Mouse (Mus musculus) G1E-ER4 (cell line): ENCODE measurements around the gene Cd52. TPM values are rescaled to one million over a fixed set of nuclear protein-coding genes. Genes with fewer than 3 reads are reported as not detected.

Experiments
- GATA1 ChIP-seq: IDR thresholded peaks from one replicate; pipeline ENCODE4 v1.8.0; 2012; ENCODE audit warnings: low read length, inconsistent platforms
- polyA plus RNA-seq: library from polyadenylated mRNA; stranded (reverse); fragments of >175 nt; gene quantifications from 2 replicates; pipeline ENCODE4 v1.2.3, GENCODE M21; 2012

Gene Cd52
- polyA plus RNA-seq, 1 experiment = not detected

DNA sequence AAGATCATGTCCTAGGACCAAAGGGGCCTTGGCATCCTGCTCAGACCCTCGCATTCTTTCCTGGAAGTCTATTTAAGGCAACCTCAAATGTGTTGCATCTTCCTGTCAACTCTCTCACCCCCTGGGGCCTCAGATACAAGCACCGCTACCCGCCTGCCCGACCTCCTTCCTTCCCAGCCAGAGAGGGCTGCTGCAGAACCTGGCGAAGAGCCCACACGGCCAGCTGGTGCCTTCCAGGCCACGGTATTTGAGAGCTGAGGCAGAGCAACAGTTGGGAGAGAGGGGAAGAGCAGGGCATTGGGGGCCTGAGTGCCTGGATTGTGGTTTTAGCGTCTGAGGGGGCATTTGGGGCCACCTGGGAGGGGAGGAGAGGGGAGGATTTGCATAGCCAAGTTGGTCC lies 42.3 kb downstream of the Cd52 start:
- no peak for TF ChIP-seq GATA1

DNA sequence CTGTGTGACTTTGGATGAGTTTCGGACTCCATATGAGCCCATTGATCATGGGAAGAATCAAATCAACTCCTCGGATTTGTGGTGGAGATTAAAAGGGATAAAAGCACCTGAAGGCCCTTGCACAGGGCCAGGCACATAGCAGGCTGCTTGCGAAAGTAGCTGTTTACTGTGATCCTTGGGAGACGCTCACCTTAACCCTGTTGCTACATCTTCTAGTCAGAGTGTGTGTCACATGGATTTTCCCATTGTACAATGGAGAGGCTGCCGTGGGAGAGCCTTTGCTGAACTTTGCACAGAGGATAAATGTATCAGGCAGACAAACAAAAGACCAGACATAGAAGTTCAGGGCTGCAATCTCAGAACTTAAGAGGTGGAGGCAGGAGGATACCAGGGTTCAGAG lies 43.0 kb downstream of the Cd52 start:
- TF ChIP-seq GATA1 = no peak

- TF ChIP-seq GATA1 = no peak
Measured at GRCm38 (mm10) chr4:134047648-134048047, 47.2 kb downstream of the Cd52 start.

DNA sequence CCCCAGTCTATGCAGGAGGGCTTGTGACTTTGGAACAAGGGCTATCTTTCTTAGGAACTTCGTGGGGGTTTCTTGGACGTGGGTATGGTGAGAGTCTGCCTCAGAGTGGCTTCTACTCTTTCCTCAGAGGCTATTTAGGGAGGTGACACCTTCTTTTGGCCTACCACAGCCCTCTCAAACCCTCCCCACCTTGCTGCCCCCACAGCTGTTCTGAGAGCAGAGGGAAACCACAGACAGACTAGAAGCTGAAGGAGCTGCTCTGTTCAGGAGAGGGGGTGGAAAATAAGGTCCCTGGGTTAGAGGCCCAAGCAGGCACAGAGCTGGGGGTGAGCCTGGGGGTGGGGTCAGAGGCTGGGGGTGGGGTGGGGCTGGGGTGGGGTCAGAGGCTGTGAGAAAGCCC lies 51.8 kb downstream of the Cd52 start:
- TF ChIP-seq GATA1 = no peak

- no peak for TF ChIP-seq GATA1
Measured at GRCm38 (mm10) chr4:134041317-134042123, 53.4 kb downstream of the Cd52 start.

DNA sequence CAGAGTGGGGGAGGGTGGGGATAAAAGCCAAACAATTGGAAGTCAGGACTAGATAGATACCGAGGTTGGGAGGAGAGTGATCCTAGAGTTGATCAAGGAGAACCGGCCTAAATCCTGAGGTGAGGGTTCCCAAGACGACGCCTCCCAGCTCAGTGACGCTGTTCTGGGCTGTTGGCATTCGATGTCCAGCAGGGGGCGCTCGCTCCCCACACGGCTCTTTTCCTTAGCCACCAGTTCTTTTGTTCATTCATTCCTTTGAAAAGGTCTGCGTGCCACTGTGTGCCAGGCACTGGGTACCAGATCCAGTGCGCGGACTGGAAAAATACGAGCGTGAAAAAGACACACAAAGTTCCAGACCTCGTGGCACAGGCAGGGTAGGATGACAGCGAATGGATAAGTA lies 58.9 kb downstream of the Cd52 start:
- no peak for TF ChIP-seq GATA1

Other genes with a start within 250 kb of the Cd52 start
- gene Rps6ka1, start 207.3 kb downstream of the Cd52 start, polyA plus RNA-seq = 2.4 and 3.7 TPM in 2 replicates
- gene Hmgn2, start 126.4 kb downstream of the Cd52 start, polyA plus RNA-seq = 641 and 793 TPM in 2 replicates
- 24.0 and 27.2 TPM in 2 replicates for gene Dhdds, start 94.2 kb downstream of the Cd52 start, polyA plus RNA-seq
- gene Lin28a, start 76.2 kb downstream of the Cd52 start, polyA plus RNA-seq = not detected in 2 replicates
- not detected in 2 replicates for gene Zfp683, start 41.2 kb downstream of the Cd52 start, polyA plus RNA-seq
- 0.13 TPM in 2 replicates for gene Crybg2, start 34.3 kb downstream of the Cd52 start, polyA plus RNA-seq
- 6.2 and 11.1 TPM in 2 replicates for gene Ubxn11, start 7.5 kb upstream of the Cd52 start, polyA plus RNA-seq
- gene Sh3bgrl3, start 33.7 kb upstream of the Cd52 start, polyA plus RNA-seq = 86.9 and 168 TPM in 2 replicates
- gene Cep85, start 92.0 kb upstream of the Cd52 start, polyA plus RNA-seq = 35.7 and 85.6 TPM in 2 replicates
- not detected in 2 replicates for gene Gm7534, start 107.9 kb upstream of the Cd52 start, polyA plus RNA-seq
- not detected in 2 replicates for gene Catsper4, start 132.3 kb upstream of the Cd52 start, polyA plus RNA-seq
- gene Cnksr1, start 143.3 kb upstream of the Cd52 start, polyA plus RNA-seq = not detected in 2 replicates
- gene E130218I03Rik, start 148.6 kb upstream of the Cd52 start, polyA plus RNA-seq = 0.05 TPM in 1 of 2 replicates, not detected in the other
- gene Zfp593, start 150.5 kb upstream of the Cd52 start, polyA plus RNA-seq = 58.7 and 64.4 TPM in 2 replicates
- not detected in 2 replicates for gene Gm30191, start 151.9 kb upstream of the Cd52 start, polyA plus RNA-seq
- gene Grrp1, start 159.0 kb upstream of the Cd52 start, polyA plus RNA-seq = not detected in 2 replicates
- gene Pdik1l, start 192.8 kb upstream of the Cd52 start, polyA plus RNA-seq = 4.3 and 4.6 TPM in 2 replicates
- not detected in 2 replicates for gene Trim63, start 220.0 kb upstream of the Cd52 start, polyA plus RNA-seq
- gene Slc30a2, start 248.1 kb upstream of the Cd52 start, polyA plus RNA-seq = 0.25 and 0.57 TPM in 2 replicates